Mouse (Mus musculus): ENCODE measurements around the gene Rbms3. TPM values are rescaled to one million over a fixed set of nuclear protein-coding genes. Genes with fewer than 3 reads are reported as not detected.

Rbms3 gene
- polyA plus RNA-seq, 1 experiment from 2014 or later: 98.2 TPM

- peak overlapping the region; percentile 74 for H3K4me3 ChIP-seq
- H3K9ac ChIP-seq: peak overlapping the region; percentile 89
- peak overlapping the region; percentile 78 for H3K4me2 ChIP-seq
- no peak for ATAC-seq (ENCODE audit: insufficient number of reproducible peaks, insufficient read depth, low FRiP score, low TSS enrichment, low read depth)
- H3K4me1 ChIP-seq: peaks cover 52% of the 10 kb centered on the region
- no peaks in the 10 kb centered on the region for H3K27me3 ChIP-seq
- no peaks in the 10 kb centered on the region for H3K36me3 ChIP-seq
- H3K27ac ChIP-seq: peak overlapping the region; percentile 94
- no peaks in the 10 kb centered on the region for H3K9me3 ChIP-seq
- WGBS: 4% methylated on average over 13 of the region's 13 CpGs
Observed at GRCm38 (mm10) chr9:117250036-117250830, 379.5 kb downstream of the Rbms3 start.

- H3K9ac ChIP-seq: peak overlapping the region; percentile 49
- H3K4me3 ChIP-seq: peak overlapping the region; percentile 22
- H3K27ac ChIP-seq: peak overlapping the region; percentile 71
- H3K4me2 ChIP-seq: peak overlapping the region; percentile 54
- peaks cover 42% of the 10 kb centered on the region for H3K4me1 ChIP-seq
- no peak for ATAC-seq (ENCODE audit: insufficient number of reproducible peaks, insufficient read depth, low FRiP score, low TSS enrichment, low read depth)
- H3K9me3 ChIP-seq: no peaks in the 10 kb centered on the region
- no peaks in the 10 kb centered on the region for H3K27me3 ChIP-seq
- no peaks in the 10 kb centered on the region; the same call in 1 of the 2 replicates for H3K36me3 ChIP-seq
- WGBS: 19% methylated on average over 5 of the region's 5 CpGs
Observed at GRCm38 (mm10) chr9:117247311-117247980, 382.3 kb downstream of the Rbms3 start.

- peak overlapping the region; percentile 54 for H3K4me2 ChIP-seq
- no peak for ATAC-seq (ENCODE audit: insufficient number of reproducible peaks, insufficient read depth, low FRiP score, low TSS enrichment, low read depth)
- WGBS: 46% methylated on average over 12 of the region's 12 CpGs
- H3K9ac ChIP-seq: 0 out of 2 replicates have a peak overlapping the region, but pooled peaks have one; percentile 41
- 0 out of 2 replicates have a peak, but pooled peaks cover 8% of the 10 kb centered on the region for H3K9me3 ChIP-seq
- peak overlapping the region; percentile 10; the same call in 1 of the 2 replicates for H3K4me3 ChIP-seq
- peak overlapping the region; percentile 61; the same call in 1 of the 2 replicates for H3K27ac ChIP-seq
- peaks cover 41% of the 10 kb centered on the region for H3K4me1 ChIP-seq
- H3K36me3 ChIP-seq: peaks cover 11% of the 10 kb centered on the region
- no peaks in the 10 kb centered on the region for H3K27me3 ChIP-seq
Observed at GRCm38 (mm10) chr9:117246173-117246572, 383.5 kb downstream of the Rbms3 start.

GRCm38 (mm10) chr9:117243365-117243764 is 386.3 kb downstream of the Rbms3 start:
- no peak overlapping the region for H3K4me3 ChIP-seq
- H3K27ac ChIP-seq: no peak overlapping the region
- H3K9me3 ChIP-seq: 0 out of 2 replicates have a peak, but pooled peaks cover 8% of the 10 kb centered on the region
- ATAC-seq (ENCODE audit: insufficient number of reproducible peaks, insufficient read depth, low FRiP score, low TSS enrichment, low read depth): no peak
- no peak overlapping the region for H3K4me2 ChIP-seq
- 91% methylated on average over 7 of the region's 7 CpGs for WGBS
- H3K27me3 ChIP-seq: no peaks in the 10 kb centered on the region
- H3K9ac ChIP-seq: no peak overlapping the region
- H3K36me3 ChIP-seq: peaks cover 15% of the 10 kb centered on the region
- peaks cover 27% of the 10 kb centered on the region for H3K4me1 ChIP-seq

- no peak overlapping the region for H3K4me3 ChIP-seq
- H3K4me2 ChIP-seq: no peak overlapping the region
- 61% methylated on average over 6 of the region's 6 CpGs for WGBS
- no peak overlapping the region for H3K9ac ChIP-seq
- no peak for ATAC-seq (ENCODE audit: insufficient number of reproducible peaks, insufficient read depth, low FRiP score, low TSS enrichment, low read depth)
- H3K27me3 ChIP-seq: no peaks in the 10 kb centered on the region
- no peaks in the 10 kb centered on the region for H3K9me3 ChIP-seq
- H3K36me3 ChIP-seq: peaks cover 9% of the 10 kb centered on the region
- peaks cover 11% of the 10 kb centered on the region; the same call in 1 of the 2 replicates for H3K4me1 ChIP-seq
- no peak overlapping the region for H3K27ac ChIP-seq
Observed at GRCm38 (mm10) chr9:117234726-117235075, 395.0 kb downstream of the Rbms3 start.

GRCm38 (mm10) chr9:117234065-117234725 is 395.5 kb downstream of the Rbms3 start:
- no peaks in the 10 kb centered on the region for H3K9me3 ChIP-seq
- 94% methylated on average over 5 of the region's 5 CpGs for WGBS
- no peak overlapping the region for H3K9ac ChIP-seq
- H3K36me3 ChIP-seq: peaks cover 13% of the 10 kb centered on the region
- H3K4me2 ChIP-seq: no peak overlapping the region
- H3K4me3 ChIP-seq: no peak overlapping the region
- H3K27me3 ChIP-seq: no peaks in the 10 kb centered on the region
- peaks cover 11% of the 10 kb centered on the region; the same call in 1 of the 2 replicates for H3K4me1 ChIP-seq
- ATAC-seq (ENCODE audit: insufficient number of reproducible peaks, insufficient read depth, low FRiP score, low TSS enrichment, low read depth): no peak
- no peak overlapping the region for H3K27ac ChIP-seq

- 63% methylated on average over 8 of the region's 8 CpGs for WGBS
- H3K27me3 ChIP-seq: no peaks in the 10 kb centered on the region
- no peak for ATAC-seq (ENCODE audit: insufficient number of reproducible peaks, insufficient read depth, low FRiP score, low TSS enrichment, low read depth)
- H3K9ac ChIP-seq: no peak overlapping the region
- H3K9me3 ChIP-seq: no peaks in the 10 kb centered on the region
- H3K4me1 ChIP-seq: no peaks in the 10 kb centered on the region
- H3K36me3 ChIP-seq: peaks cover 26% of the 10 kb centered on the region
- H3K27ac ChIP-seq: no peak overlapping the region
- no peak overlapping the region for H3K4me2 ChIP-seq
- no peak overlapping the region for H3K4me3 ChIP-seq
Observed at GRCm38 (mm10) chr9:117222741-117223140, 407.0 kb downstream of the Rbms3 start.

GRCm38 (mm10) chr9:117221481-117221880 is 408.2 kb downstream of the Rbms3 start:
- Histone ChIP-seq H3K9me3 (no peaks in the 10 kb centered on the region), H3K4me1 (peaks cover 2% of the 10 kb centered on the region), H3K4me2 (no peak overlapping the region), H3K27me3 (no peaks in the 10 kb centered on the region), H3K9ac (no peak overlapping the region), H3K27ac (no peak overlapping the region), H3K4me3 (no peak overlapping the region), H3K36me3 (peaks cover 14% of the 10 kb centered on the region)
- WGBS: 82% methylated on average over 4 of the region's 4 CpGs
- no peak for ATAC-seq (ENCODE audit: insufficient number of reproducible peaks, insufficient read depth, low FRiP score, low TSS enrichment, low read depth)

- H3K36me3 ChIP-seq: 0 out of 2 replicates have a peak, but pooled peaks cover 4% of the 10 kb centered on the region
- WGBS: 56% methylated on average over 9 of the region's 9 CpGs
- no peaks in the 10 kb centered on the region for H3K27me3 ChIP-seq
- no peak overlapping the region for H3K4me3 ChIP-seq
- no peak overlapping the region for H3K9ac ChIP-seq
- 0 out of 2 replicates have a peak, but pooled peaks have one; percentile 15 for ATAC-seq (ENCODE audit: insufficient number of reproducible peaks, insufficient read depth, low FRiP score, low TSS enrichment, low read depth)
- peaks cover 19% of the 10 kb centered on the region for H3K4me1 ChIP-seq
- H3K9me3 ChIP-seq: no peaks in the 10 kb centered on the region
- peak overlapping the region; percentile 22; the same call in 1 of the 2 replicates for H3K27ac ChIP-seq
- no peak overlapping the region for H3K4me2 ChIP-seq
Observed at GRCm38 (mm10) chr9:117216026-117216755, 413.5 kb downstream of the Rbms3 start.

- no peak overlapping the region for H3K4me2 ChIP-seq
- ATAC-seq (ENCODE audit: insufficient number of reproducible peaks, insufficient read depth, low FRiP score, low TSS enrichment, low read depth): no peak
- H3K27me3 ChIP-seq: no peaks in the 10 kb centered on the region
- H3K9me3 ChIP-seq: no peaks in the 10 kb centered on the region
- no peak overlapping the region for H3K9ac ChIP-seq
- peaks cover 26% of the 10 kb centered on the region for H3K4me1 ChIP-seq
- H3K4me3 ChIP-seq: no peak overlapping the region
- H3K36me3 ChIP-seq: 0 out of 2 replicates have a peak, but pooled peaks cover 4% of the 10 kb centered on the region
- peak overlapping the region; percentile 11; the same call in 1 of the 2 replicates for H3K27ac ChIP-seq
- WGBS: 65% methylated on average over 4 of the region's 4 CpGs
Observed at GRCm38 (mm10) chr9:117212023-117212422, 417.7 kb downstream of the Rbms3 start.

- Histone ChIP-seq H3K4me3 (no peak overlapping the region), H3K9ac (no peak overlapping the region), H3K9me3 (no peaks in the 10 kb centered on the region), H3K27me3 (no peaks in the 10 kb centered on the region), H3K27ac (no peak overlapping the region; the same call in 1 of the 2 replicates), H3K4me2 (no peak overlapping the region), H3K36me3 (0 out of 2 replicates have a peak, but pooled peaks cover 4% of the 10 kb centered on the region), H3K4me1 (peaks cover 23% of the 10 kb centered on the region)
- no peak for ATAC-seq (ENCODE audit: insufficient number of reproducible peaks, insufficient read depth, low FRiP score, low TSS enrichment, low read depth)
- WGBS: 59% methylated on average over 2 of the region's 2 CpGs
Observed at GRCm38 (mm10) chr9:117210344-117210743, 419.4 kb downstream of the Rbms3 start.
